Comparison of ENCODE assay signal across 16 mouse cellular contexts in genomic region chr12:41682141-41682540, GRCm38 (mm10).
"Had no signal": no experiment of that assay in that cellular context is flagged by ENCODE, and none has a peak within 500 bp of the region (broad histone marks: within the 10 kb centered on the region; RNA-seq: fewer than 3 reads in every experiment).

No protein-coding gene starts in this region.

- H3K4me1 ChIP-seq: limb, embryonic 12.5 days; liver, embryonic 13.5 days; lung, embryonic 15.5 days; neural tube, embryonic 13.5 days had no signal

- H3K9me3 ChIP-seq: limb, embryonic 12.5 days; liver, embryonic 13.5 days; lung, embryonic 15.5 days; neural tube, embryonic 13.5 days had no signal

- H3K9ac ChIP-seq: limb, embryonic 12.5 days; liver, embryonic 13.5 days; liver, postnatal 0 days; lung, embryonic 15.5 days; neural tube, embryonic 13.5 days had no signal

- ATAC-seq: liver, postnatal 0 days; midbrain, embryonic 16.5 days had no signal

- H3K36me3 ChIP-seq: limb, embryonic 12.5 days; liver, embryonic 13.5 days; lung, embryonic 15.5 days; neural tube, embryonic 13.5 days had no signal

- H3K4me2 ChIP-seq: limb, embryonic 12.5 days; liver, embryonic 13.5 days; lung, embryonic 15.5 days; neural tube, embryonic 13.5 days had no signal

- H3K27ac ChIP-seq: kidney, postnatal 0 days; limb, embryonic 12.5 days; liver, embryonic 13.5 days; lung, embryonic 15.5 days; macrophage; neural tube, embryonic 13.5 days had no signal

- H3K27me3 ChIP-seq: limb, embryonic 12.5 days; liver, embryonic 13.5 days; lung, embryonic 15.5 days; neural tube, embryonic 13.5 days had no signal

- DNase-seq: kidney, adult 9 months; kidney, postnatal 36 days; layer of hippocampus, adult 9-11 months; liver; liver, embryonic 13.5 days; liver, postnatal 0 days; lung, postnatal 14 days; right cerebral cortex, postnatal 14 days; thymus, adult 18-20 months; thymus, postnatal 36 days had no signal

- H3K4me3 ChIP-seq: limb, embryonic 12.5 days; liver, embryonic 13.5 days; lung, embryonic 15.5 days; neural tube, embryonic 13.5 days had no signal
